Mouse (Mus musculus) CH12.LX (cell line): Measurements from ENCODE around the gene S100a6.

Experiments used
- ETS1 ChIP-seq: conservative IDR thresholded peaks from 2 replicates; pipeline ENCODE4 v1.6.1; 2012; ENCODE audit warnings: low read depth, mild to moderate bottlenecking, inconsistent platforms, low read length, improper control_type of control experiment, moderate library complexity
- HCFC1 ChIP-seq: IDR thresholded peaks from 2 replicates; pipeline ENCODE4 v1.6.1; 2012; ENCODE audit warnings: low read depth, mild to moderate bottlenecking, inconsistent platforms, low read length, improper control_type of control experiment
- RCOR1 ChIP-seq: conservative IDR thresholded peaks from 2 replicates; pipeline ENCODE4 v1.6.1; 2012; ENCODE audit warnings: low read depth, mild to moderate bottlenecking, inconsistent platforms, low read length, improper control_type of control experiment
- UBTF ChIP-seq: IDR thresholded peaks from 2 replicates; pipeline ENCODE4 v1.6.1; 2012; ENCODE audit warnings: low read depth, mild to moderate bottlenecking, inconsistent platforms, low read length, improper control_type of control experiment, moderate library complexity

GRCm38 (mm10) chr3:90575320-90575719 is 37.4 kb upstream of the S100a6 start:
- TF ChIP-seq ETS1 (no peak), HCFC1 (no peak), RCOR1 (no peak), UBTF (no peak)
